Mouse (Mus musculus): Measurements from ENCODE around the gene Il20rb. TPM values are rescaled to one million over a fixed set of nuclear protein-coding genes. Genes with fewer than 3 reads are reported as not detected.

The Il20rb gene
- total RNA-seq, 4 experiments from 2014 or later: 0.87 to 1.4 (median 1.0) TPM

GRCm38 (mm10) chr9:100419644-100420043, 66.9 kb downstream of the Il20rb start:
- DNase-seq: no peak

- no peak for DNase-seq
These were observed 67.5 kb downstream of the Il20rb start for GRCm38 (mm10) chr9:100419103-100419502.

GRCm38 (mm10) chr9:100416756-100417155, 69.8 kb downstream of the Il20rb start:
- no peak for DNase-seq

GRCm38 (mm10) chr9:100416299-100416698, 70.3 kb downstream of the Il20rb start:
- DNase-seq: no peak

- no peak for DNase-seq
These were observed 71.1 kb downstream of the Il20rb start for GRCm38 (mm10) chr9:100415328-100415979.

Other genes starting within 250 kb of the Il20rb start
- gene Nck1, start 59.3 kb upstream of the Il20rb start, total RNA-seq (2022): 10 to 100 TPM; 46.4 to 53.8 (median 49.6) TPM
- 10 to 100 TPM in 2 of 4 experiments, 1 to 10 TPM in 2; 9.2 to 15.4 (median 10.6) TPM for gene Slc35g2, start 84.3 kb upstream of the Il20rb start, total RNA-seq (2022)
- 10 to 100 TPM; 34.0 to 46.9 (median 36.2) TPM for gene Stag1, start 111.0 kb upstream of the Il20rb start, total RNA-seq (2022)

All from adrenal gland, adult 8-10 months (tissue).